Mouse (Mus musculus) ES-E14 (cell line): ENCODE data around the gene Gm15737. TPM values are rescaled to one million over a fixed set of nuclear protein-coding genes. Genes with fewer than 3 reads are reported as not detected.

Experiments
- DNase-seq: peaks from one replicate; pipeline ENCODE4 v3.0.0-alpha.2; 2013; ENCODE audit warnings: low read depth, low spot score
- H3K27ac ChIP-seq: 2 replicates; pipeline ENCODE4 v1.5.1; 2012; ENCODE audit warnings: low read depth, mild to moderate bottlenecking, low read length, moderate library complexity, mixed read lengths; ENCODE audit not compliant: poor library complexity, insufficient read depth, severe bottlenecking
- H3K36me3 ChIP-seq: 2 replicates; pipeline ENCODE4 v1.6.1; 2012; ENCODE audit warnings: mild to moderate bottlenecking, low read length, moderate library complexity, mixed read lengths; ENCODE audit not compliant: control insufficient read depth, poor library complexity, insufficient read depth, severe bottlenecking
- H3K4me1 ChIP-seq, 2 experiments: fragments of 150-350 bp in 1 of 2; sonication (generic) in 1 of 2; 2 replicates each; pipeline ENCODE4 v1.6.1; 2012; ENCODE audit warnings: low read length in 2 of 2, mild to moderate bottlenecking in 1 of 2, mixed read lengths in 1 of 2; ENCODE audit not compliant: control insufficient read depth in 2 of 2, insufficient read depth in 2 of 2, poor library complexity in 1 of 2
- H3K4me3 ChIP-seq, 2 experiments: fragments of 150-350 bp in 1 of 2; sonication (generic) in 1 of 2; 2 replicates each; pipeline ENCODE4 v1.5.1; 2012; ENCODE audit warnings: low read length in 2 of 2, low read depth in 1 of 2, mild to moderate bottlenecking in 1 of 2, mixed read lengths in 1 of 2; ENCODE audit not compliant: insufficient read depth in 1 of 2, poor library complexity in 1 of 2, severe bottlenecking in 1 of 2
- H3K9ac ChIP-seq: 2 replicates; pipeline ENCODE4 v1.6.1; 2012; ENCODE audit warnings: low read depth, mild to moderate bottlenecking, low read length, mixed read lengths; ENCODE audit not compliant: poor library complexity, insufficient read depth, severe bottlenecking
- H3K9me3 ChIP-seq: fragments of 150-350 bp; sonication (generic); 2 replicates; pipeline ENCODE4 v1.6.1; 2012; ENCODE audit warnings: low read depth, mild to moderate bottlenecking, low read length; ENCODE audit not compliant: control insufficient read depth, insufficient read depth
- CHD2 ChIP-seq: IDR thresholded peaks from 2 replicates; pipeline ENCODE4 v1.6.1; 2014; ENCODE audit warnings: mild to moderate bottlenecking, low read depth, low read length, inconsistent platforms
- HCFC1 ChIP-seq: IDR thresholded peaks from 2 replicates; pipeline ENCODE4 v1.6.1; 2012; ENCODE audit warnings: low read length, inconsistent platforms, borderline replicate concordance; ENCODE audit not compliant: insufficient read depth
- MAFK ChIP-seq: IDR thresholded peaks from 2 replicates; pipeline ENCODE4 v1.6.1; 2014; ENCODE audit warnings: mild to moderate bottlenecking, low read depth, low read length, inconsistent platforms; ENCODE audit not compliant: insufficient read depth
- ZC3H11A ChIP-seq: IDR thresholded peaks from 2 replicates; pipeline ENCODE4 v1.6.1; 2012; ENCODE audit warnings: low read depth, mild to moderate bottlenecking, inconsistent platforms, low read length, borderline replicate concordance
- ZNF384 ChIP-seq: IDR thresholded peaks from 2 replicates; pipeline ENCODE4 v1.6.1; 2012; ENCODE audit warnings: low read depth, low read length, inconsistent platforms
- in situ Hi-C, 2 experiments: fragments of 600-800 bp; cut with MboI; formaldehyde crosslinking; loops; one replicate each; pipeline ENCODE4 v1.15.1; 2025; ENCODE audit warnings: low sequenced_read_pairs in 2 of 2, inconsistent platforms in 1 of 2; ENCODE audit not compliant: unreplicated experiment in 2 of 2
- total RNA-seq: library from RNA; depleted of rRNA; stranded (reverse); fragments of 300-350 nt; gene quantifications from 2 replicates; pipeline ENCODE4 v1.2.3, GENCODE M21; 2012; rRNA removed

Gm15737 gene
- 0.04 TPM in 1 of 2 replicates, not detected in the other for total RNA-seq

DNA sequence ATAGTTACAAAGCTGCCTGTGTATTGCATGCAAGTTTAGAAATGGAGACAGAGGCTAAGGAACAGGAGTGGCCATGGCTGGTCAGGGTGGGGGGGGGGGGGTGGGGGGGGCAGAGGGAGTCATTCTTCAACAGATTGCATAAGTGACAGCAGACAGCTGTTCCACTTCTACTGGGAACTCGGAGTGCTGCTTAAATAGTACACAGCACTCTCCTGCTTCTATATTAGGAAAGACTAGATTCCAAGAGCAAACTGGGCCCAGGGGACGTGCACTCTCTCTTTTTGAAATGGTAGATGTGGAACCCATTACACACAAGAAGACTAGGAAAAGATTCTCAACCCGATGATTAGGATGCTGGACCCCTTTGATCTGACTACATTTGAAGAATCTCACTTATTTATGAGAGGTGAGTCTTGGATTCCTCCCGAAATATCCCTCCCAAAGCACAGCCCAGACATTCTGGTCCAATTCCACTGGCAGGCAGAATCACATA is at the start of gene Gm15737:
Gm15737 (plus strand) TSS at position 269 of the 493 bp plus-strand sequence.
- H3K36me3 ChIP-seq = no peaks in the 10 kb centered on the region
- in situ Hi-C loops = no loop called here
- H3K4me1 ChIP-seq = no peaks in the 10 kb centered on the region
- DNase-seq = no peak
- H3K9me3 ChIP-seq = no peaks in the 10 kb centered on the region
- H3K27ac ChIP-seq = no peak within 1 kb of the TSS
- no peak within 1 kb of the TSS for H3K9ac ChIP-seq
- TF ChIP-seq ZC3H11A = no peak
- no peak for TF ChIP-seq CHD2
- TF ChIP-seq HCFC1 = no peak
- no peak for TF ChIP-seq ZNF384
- no peak for TF ChIP-seq MAFK
- H3K4me3 ChIP-seq = peak within 1 kb of the TSS; percentile 31 to 35; a peak in 3 of 4 replicates

DNA sequence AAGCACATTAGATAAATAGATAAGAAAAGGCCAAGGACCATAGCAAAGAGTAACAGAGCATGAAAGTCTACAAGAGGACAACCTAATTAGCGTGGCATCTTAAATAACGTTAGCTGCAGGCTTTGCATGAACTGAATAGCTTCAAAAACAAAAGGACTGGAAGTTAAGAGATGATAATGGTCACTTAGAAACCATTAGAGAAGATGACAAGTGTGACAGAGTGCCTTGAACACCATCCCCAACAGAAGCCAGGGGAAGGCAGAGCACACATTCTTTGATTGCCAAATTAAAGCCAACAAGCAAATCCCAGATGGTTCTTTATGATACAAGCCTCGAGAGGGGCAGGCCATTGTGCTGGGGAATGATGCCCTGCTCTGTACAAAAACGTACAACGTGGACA is 47.6 kb upstream of the Gm15737 start:
- Histone ChIP-seq H3K4me3 (no peak overlapping the region), H3K9ac (no peak overlapping the region), H3K36me3 (no peaks in the 10 kb centered on the region), H3K27ac (no peak overlapping the region), H3K9me3 (no peaks in the 10 kb centered on the region), H3K4me1 (peaks cover 0 to 3% of the 10 kb centered on the region in 2 experiments; a peak in 1 of 4 replicates)
- TF ChIP-seq HCFC1 = no peak
- in situ Hi-C loops = no loop called here
- DNase-seq = no peak

DNA sequence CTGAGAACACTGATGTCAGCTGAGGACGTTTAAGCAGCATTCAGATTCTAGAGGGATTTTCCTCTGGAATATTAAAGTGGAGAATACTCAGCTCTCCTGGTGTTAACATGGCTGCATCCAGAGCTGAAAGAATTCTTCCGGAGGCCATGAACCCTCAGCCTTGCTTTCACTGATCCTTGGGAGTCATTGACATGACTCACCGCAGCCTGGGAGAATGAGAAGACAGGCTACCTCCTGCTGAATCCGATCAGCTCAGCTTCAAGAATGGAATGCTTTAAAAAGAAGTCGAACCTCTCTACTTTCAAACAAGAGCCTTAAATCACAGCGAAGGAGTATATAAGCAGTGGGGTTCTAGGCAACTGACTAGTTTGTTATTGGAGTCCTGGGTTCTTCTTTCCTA is 47.2 kb upstream of the Gm15737 start:
- no peak overlapping the region for H3K9ac ChIP-seq
- TF ChIP-seq HCFC1 (no peak), ZNF384 (no peak), ZC3H11A (no peak), MAFK (no peak), CHD2 (no peak)
- H3K4me1 ChIP-seq = peaks cover 0 to 2% of the 10 kb centered on the region in 2 experiments; a peak in 1 of 4 replicates
- H3K4me3 ChIP-seq = no peak overlapping the region
- H3K27ac ChIP-seq = no peak overlapping the region
- no peaks in the 10 kb centered on the region for H3K9me3 ChIP-seq
- in situ Hi-C loops = no loop called here
- no peaks in the 10 kb centered on the region for H3K36me3 ChIP-seq
- no peak for DNase-seq

DNA sequence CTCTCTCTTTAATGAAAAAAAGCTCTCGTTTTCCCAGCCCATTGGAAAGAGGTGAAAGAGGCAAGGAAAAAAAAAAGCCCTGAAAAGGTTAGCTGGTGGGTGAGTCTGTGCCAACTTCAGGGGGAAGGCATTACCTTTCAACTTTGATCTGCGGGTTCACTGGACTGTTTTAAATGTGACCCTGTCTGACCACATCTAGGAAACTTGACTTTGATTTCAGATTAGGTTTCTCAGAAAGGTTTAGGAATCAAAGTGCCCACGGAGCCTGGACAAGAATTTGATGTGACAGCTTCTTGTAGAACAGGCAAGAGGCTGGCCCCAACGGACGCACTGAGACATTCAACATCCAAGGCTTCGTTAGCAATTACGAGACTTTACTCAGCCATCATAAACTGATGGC is 45.2 kb upstream of the Gm15737 start:
- no peak overlapping the region for H3K27ac ChIP-seq
- H3K36me3 ChIP-seq = no peaks in the 10 kb centered on the region
- TF ChIP-seq HCFC1 (no peak), MAFK (no peak), ZNF384 (no peak), ZC3H11A (no peak), CHD2 (no peak)
- H3K9ac ChIP-seq = no peak overlapping the region
- H3K4me3 ChIP-seq = no peak overlapping the region
- no peaks in the 10 kb centered on the region for H3K9me3 ChIP-seq
- peaks cover 0 to 7% of the 10 kb centered on the region in 2 experiments; a peak in 3 of 4 replicates for H3K4me1 ChIP-seq
- no peak for DNase-seq
- in situ Hi-C loops = no loop called here

DNA sequence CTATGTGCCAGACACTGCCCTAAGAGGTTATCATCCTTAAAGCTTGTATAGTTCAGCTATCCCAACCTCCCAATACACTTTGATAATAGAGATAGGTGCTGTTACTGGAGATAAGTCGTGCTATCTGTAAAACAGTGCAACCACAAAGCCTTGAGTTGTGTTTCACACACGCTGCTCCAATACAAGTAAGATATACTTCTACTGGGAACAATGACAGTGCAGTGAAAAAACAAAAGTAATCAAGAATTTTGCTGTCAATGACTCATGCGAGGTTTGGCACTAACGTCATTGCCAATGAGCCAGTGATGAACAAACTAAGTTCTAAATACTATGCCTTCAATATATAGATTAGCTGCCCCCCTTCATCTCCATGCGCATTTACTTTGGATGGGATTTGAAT is 42.6 kb upstream of the Gm15737 start:
- in situ Hi-C loops = no loop called here
- no peak for DNase-seq
- H3K27ac ChIP-seq = no peak overlapping the region
- peaks cover 0 to 7% of the 10 kb centered on the region in 2 experiments; a peak in 3 of 4 replicates for H3K4me1 ChIP-seq
- H3K36me3 ChIP-seq = no peaks in the 10 kb centered on the region
- no peak overlapping the region for H3K9ac ChIP-seq
- H3K4me3 ChIP-seq = no peak overlapping the region
- no peaks in the 10 kb centered on the region for H3K9me3 ChIP-seq
- no peak for TF ChIP-seq CHD2
